ENCODE assay signal across 20 mouse cellular contexts in genomic region chr6:5313951-5314590, GRCm38 (mm10). TPM values are rescaled to one million over a fixed set of nuclear protein-coding genes. Genes with fewer than 3 reads are reported as not detected.
DNase-seq lines count a peak whose midpoint lies in the region; ATAC-seq and TF ChIP-seq lines count a peak whose summit lies in the region.
"Had no signal": no experiment of that assay in that cellular context is flagged by ENCODE, and none has a peak within 500 bp of the region (broad histone marks: within the 10 kb centered on the region; RNA-seq: fewer than 3 reads in every experiment).

No protein-coding gene starts in this region.

- no peaks in the 10 kb centered on the region for H3K9me3 ChIP-seq in lung, embryonic 14.5 days (ENCODE audit: low read depth, low read length)
- H3K9me3 ChIP-seq in intestine, embryonic 16.5 days (ENCODE audit: control insufficient read depth, low read length) = no peaks in the 10 kb centered on the region; the same call in 1 of the 2 replicates
- H3K9me3 ChIP-seq in megakaryocyte, embryonic 14.5 days = no peaks in the 10 kb centered on the region
- H3K9me3 ChIP-seq: embryonic facial prominence, embryonic 12.5 days; hindbrain, embryonic 15.5 days; limb, embryonic 13.5 days; neural tube, embryonic 13.5 days had no signal

- TF ChIP-seq CTCF in lung, embryonic 14.5 days (IDR thresholded peaks at IDR 0.05; ENCODE audit: low read depth) = no peak
- TF ChIP-seq CTCF in gastrocnemius, adult 2 months (IDR thresholded peaks at IDR 0.05) = no peak

- 70% methylated on average over 5 of the region's 5 CpGs for WGBS in lung, embryonic 14.5 days
- 77% methylated on average over 5 of the region's 5 CpGs for WGBS in intestine, embryonic 16.5 days

- H3K9ac ChIP-seq in lung, embryonic 14.5 days = no peak overlapping the region
- H3K9ac ChIP-seq in intestine, embryonic 16.5 days (ENCODE audit: low read depth, low read length) = no peak overlapping the region
- H3K9ac ChIP-seq: embryonic facial prominence, embryonic 12.5 days; hindbrain, embryonic 15.5 days; limb, embryonic 13.5 days; neural tube, embryonic 13.5 days had no signal

- H3K4me3 ChIP-seq in lung, embryonic 14.5 days (ENCODE audit: low read depth, low read length) = no peak overlapping the region
- no peak overlapping the region for H3K4me3 ChIP-seq in intestine, embryonic 16.5 days (ENCODE audit: low read length)
- peak overlapping the region; percentile 6 for H3K4me3 ChIP-seq in megakaryocyte, embryonic 14.5 days (replicated peaks)
- H3K4me3 ChIP-seq in gastrocnemius, adult 2 months = no peak overlapping the region
- H3K4me3 ChIP-seq: embryonic facial prominence, embryonic 12.5 days; hindbrain, embryonic 15.5 days; limb, embryonic 13.5 days; midbrain, embryonic 10.5 days; neural tube, embryonic 13.5 days had no signal

- no peak overlapping the region for H3K4me2 ChIP-seq in lung, embryonic 14.5 days
- H3K4me2 ChIP-seq in intestine, embryonic 16.5 days (ENCODE audit: low read depth, low read length) = no peak overlapping the region
- H3K4me2 ChIP-seq: embryonic facial prominence, embryonic 12.5 days; hindbrain, embryonic 15.5 days; limb, embryonic 13.5 days; neural tube, embryonic 13.5 days had no signal

- no peaks in the 10 kb centered on the region for H3K4me1 ChIP-seq in lung, embryonic 14.5 days (ENCODE audit: insufficient read depth)
- H3K4me1 ChIP-seq in intestine, embryonic 16.5 days (ENCODE audit: control insufficient read depth, insufficient read depth, low read length) = no peaks in the 10 kb centered on the region
- peaks cover 3% of the 10 kb centered on the region; the same call in 1 of the 2 replicates for H3K4me1 ChIP-seq in megakaryocyte, embryonic 14.5 days
- H3K4me1 ChIP-seq: embryonic facial prominence, embryonic 12.5 days; hindbrain, embryonic 15.5 days; limb, embryonic 13.5 days; midbrain, embryonic 10.5 days; neural tube, embryonic 13.5 days had no signal

- no peak for ATAC-seq in lung, embryonic 14.5 days (ENCODE audit: insufficient read depth)
- ATAC-seq in intestine, embryonic 16.5 days = peak; percentile 20; the same call in 1 of the 2 replicates
- ATAC-seq: lung, postnatal 0 days had no signal

- DNase-seq in lung, embryonic 14.5 days = peak; percentile 9
- no peak for DNase-seq in lung, postnatal 25 days (ENCODE audit: low spot score)
- DNase-seq in gastrocnemius, adult 2 months = no peak
- DNase-seq in adrenal gland, adult 2 months = no peak
- no peak for DNase-seq in urinary bladder, adult 2 months (ENCODE audit: low spot score)
- DNase-seq: adrenal gland, adult 8-10 months; cerebellum, adult 9-10 months; gastrocnemius, postnatal 25 days; heart, postnatal 14 days; kidney, adult 18-20 months; kidney, postnatal 25 days; thymus, adult 2 months had no signal

- no peak overlapping the region for H3K27ac ChIP-seq in lung, embryonic 14.5 days (ENCODE audit: low read depth)
- no peak overlapping the region for H3K27ac ChIP-seq in intestine, embryonic 16.5 days (ENCODE audit: low read length)
- no peak overlapping the region for H3K27ac ChIP-seq in gastrocnemius, adult 2 months
- H3K27ac ChIP-seq: embryonic facial prominence, embryonic 12.5 days; hindbrain, embryonic 15.5 days; limb, embryonic 13.5 days; midbrain, embryonic 10.5 days; neural tube, embryonic 13.5 days had no signal

- intact Hi-C loops in gastrocnemius, adult 2 months (cut with DNase I) = no loop called here

- H3K27me3 ChIP-seq in lung, embryonic 14.5 days (ENCODE audit: insufficient read depth, low read length) = no peaks in the 10 kb centered on the region
- no peaks in the 10 kb centered on the region for H3K27me3 ChIP-seq in intestine, embryonic 16.5 days (replicated peaks; ENCODE audit: control insufficient read depth, insufficient read depth, low read length)
- H3K27me3 ChIP-seq in megakaryocyte, embryonic 14.5 days (replicated peaks) = no peaks in the 10 kb centered on the region
- H3K27me3 ChIP-seq: embryonic facial prominence, embryonic 12.5 days; hindbrain, embryonic 15.5 days; limb, embryonic 13.5 days; neural tube, embryonic 13.5 days had no signal

- H3K36me3 ChIP-seq in lung, embryonic 14.5 days (ENCODE audit: insufficient read depth) = no peaks in the 10 kb centered on the region
- no peaks in the 10 kb centered on the region for H3K36me3 ChIP-seq in intestine, embryonic 16.5 days (ENCODE audit: control insufficient read depth, insufficient read depth, low read length)
- H3K36me3 ChIP-seq in megakaryocyte, embryonic 14.5 days (replicated peaks; ENCODE audit: low read length) = no peaks in the 10 kb centered on the region
- H3K36me3 ChIP-seq: embryonic facial prominence, embryonic 12.5 days; hindbrain, embryonic 15.5 days; limb, embryonic 13.5 days; midbrain, embryonic 10.5 days; neural tube, embryonic 13.5 days had no signal

RNA-seq across cellular contexts. Expression of gene Pon2, which starts 15.8 kb away (rescaled TPM):
- polyA plus RNA-seq in lung, embryonic 14.5 days (2014; fragmentation: Nextera tagmentation; extraction: Ambion mirVana) = 39.2 and 42.8 TPM in 2 replicates
- polyA plus RNA-seq in intestine, embryonic 16.5 days (2015; fragmentation: Nextera tagmentation; extraction: Ambion mirVana) = 89.7 and 100 TPM in 2 replicates
- 10.8 and 24.3 TPM in 2 replicates for polyA plus RNA-seq in megakaryocyte, embryonic 14.5 days (2012; ENCODE audit: insufficient read depth, low replicate concordance)
- 10 to 100 TPM; 14.8 to 14.9 TPM for total RNA-seq in gastrocnemius, adult 2 months (2021)
- total RNA-seq in adrenal gland, adult 2 months (2021) = 10 to 100 TPM; 32.4 to 43.7 TPM
- 15.4 and 25.4 TPM in 2 replicates for polyA plus RNA-seq in adrenal gland, adult 2 months (2012; rRNA removed)
- polyA plus RNA-seq in urinary bladder, adult 2 months (2012; rRNA removed) = 99.8 TPM in 2 replicates

RNA-seq across cellular contexts. Expression of gene Pon3, which starts 58.0 kb away (rescaled TPM):
- 14.2 and 15.2 TPM in 2 replicates for polyA plus RNA-seq in lung, embryonic 14.5 days (2014; fragmentation: Nextera tagmentation; extraction: Ambion mirVana)
- 27.7 and 30.2 TPM in 2 replicates for polyA plus RNA-seq in intestine, embryonic 16.5 days (2015; fragmentation: Nextera tagmentation; extraction: Ambion mirVana)
- polyA plus RNA-seq in megakaryocyte, embryonic 14.5 days (2012; ENCODE audit: insufficient read depth, low replicate concordance) = 1.5 and 2.2 TPM in 2 replicates
- total RNA-seq in gastrocnemius, adult 2 months (2021) = 10 to 100 TPM; 33.2 to 35.8 TPM
- 100 to 1,000 TPM in 1 of 2 experiments, 10 to 100 TPM in 1; 79.0 to 204 TPM for total RNA-seq in adrenal gland, adult 2 months (2021)
- polyA plus RNA-seq in adrenal gland, adult 2 months (2012; rRNA removed) = 18.1 and 26.5 TPM in 2 replicates
- 50.1 and 51.9 TPM in 2 replicates for polyA plus RNA-seq in urinary bladder, adult 2 months (2012; rRNA removed)
